Mouse (Mus musculus): ENCODE results near the gene Mpdu1. TPM values are rescaled to one million over a fixed set of nuclear protein-coding genes. Genes with fewer than 3 reads are reported as not detected.
A peak's percentile ranks its signal among the peaks of the same experiment; 100 is the strongest.

The Mpdu1 gene
- polyA plus RNA-seq, 1 experiment from 2014 or later: 58.9 TPM

GRCm38 (mm10) chr11:69686377-69686776 is 23.9 kb upstream of the Mpdu1 start:
- ATAC-seq (ENCODE audit: insufficient number of reproducible peaks, low FRiP score, low TSS enrichment, low read depth): no peak
- H3K27me3 ChIP-seq: no peaks in the 10 kb centered on the region
- WGBS: 12% methylated on average over 4 of the region's 4 CpGs
- no peak overlapping the region for H3K4me3 ChIP-seq
- no peak overlapping the region for H3K9ac ChIP-seq
- no peaks in the 10 kb centered on the region for H3K9me3 ChIP-seq
- H3K36me3 ChIP-seq: no peaks in the 10 kb centered on the region
- H3K27ac ChIP-seq: peak overlapping the region; percentile 94
- H3K4me1 ChIP-seq: peaks cover 50% of the 10 kb centered on the region
- peak overlapping the region; percentile 6; the same call in 1 of the 2 replicates for H3K4me2 ChIP-seq

- no peak for ATAC-seq (ENCODE audit: insufficient number of reproducible peaks, low FRiP score, low TSS enrichment, low read depth)
- H3K36me3 ChIP-seq: no peaks in the 10 kb centered on the region
- H3K4me2 ChIP-seq: peak within 1 kb of the TSS; percentile 6; the same call in 1 of the 2 replicates
- no peaks in the 10 kb centered on the region for H3K9me3 ChIP-seq
- H3K27me3 ChIP-seq: no peaks in the 10 kb centered on the region
- WGBS: 64% methylated on average over 10 of the region's 10 CpGs
- peaks cover 55% of the 10 kb centered on the region for H3K4me1 ChIP-seq
- H3K4me3 ChIP-seq: no peak within 1 kb of the TSS
- peak within 1 kb of the TSS; percentile 94 for H3K27ac ChIP-seq
- 0 out of 2 replicates have a peak within 1 kb of the TSS, but pooled peaks have one; percentile 26 for H3K9ac ChIP-seq
Observed at GRCm38 (mm10) chr11:69685526-69686148, 23.2 kb upstream of the Mpdu1 start, which contains the start of gene Tnfsf13. Gene Tnfsf13 (minus strand): TSS chr11:69685784.

GRCm38 (mm10) chr11:69684936-69685335 is 22.5 kb upstream of the Mpdu1 start:
- WGBS: 83% methylated on average over 6 of the region's 6 CpGs
- no peak for ATAC-seq (ENCODE audit: insufficient number of reproducible peaks, low FRiP score, low TSS enrichment, low read depth)
- H3K27me3 ChIP-seq: no peaks in the 10 kb centered on the region

GRCm38 (mm10) chr11:69684128-69684745 is 21.8 kb upstream of the Mpdu1 start:
- no peak for ATAC-seq (ENCODE audit: insufficient number of reproducible peaks, low FRiP score, low TSS enrichment, low read depth)
- Histone ChIP-seq H3K27ac (peak overlapping the region; percentile 94), H3K4me3 (no peak overlapping the region), H3K4me2 (no peak overlapping the region), H3K27me3 (no peaks in the 10 kb centered on the region), H3K4me1 (peaks cover 68% of the 10 kb centered on the region), H3K9ac (no peak overlapping the region), H3K9me3 (no peaks in the 10 kb centered on the region), H3K36me3 (peaks cover 11% of the 10 kb centered on the region)
- 81% methylated on average over 12 of the region's 12 CpGs for WGBS

More at GRCm38 (mm10) chr11:69684936-69685335, 22.5 kb upstream of the Mpdu1 start:
- H3K36me3 ChIP-seq: peaks cover 6% of the 10 kb centered on the region; the same call in 1 of the 2 replicates
- no peak overlapping the region for H3K9ac ChIP-seq
- peak overlapping the region; percentile 94 for H3K27ac ChIP-seq
- no peak overlapping the region for H3K4me2 ChIP-seq
- no peaks in the 10 kb centered on the region for H3K9me3 ChIP-seq
- H3K4me3 ChIP-seq: no peak overlapping the region
- peaks cover 62% of the 10 kb centered on the region for H3K4me1 ChIP-seq

GRCm38 (mm10) chr11:69683576-69683975 is 21.1 kb upstream of the Mpdu1 start:
- peaks cover 15% of the 10 kb centered on the region for H3K36me3 ChIP-seq
- no peaks in the 10 kb centered on the region for H3K9me3 ChIP-seq
- no peak overlapping the region for H3K4me3 ChIP-seq
- H3K4me2 ChIP-seq: 0 out of 2 replicates have a peak overlapping the region, but pooled peaks have one; percentile 69
- no peak overlapping the region for H3K9ac ChIP-seq
- H3K27me3 ChIP-seq: no peaks in the 10 kb centered on the region
- peaks cover 72% of the 10 kb centered on the region for H3K4me1 ChIP-seq
- H3K27ac ChIP-seq: peak overlapping the region; percentile 94
- ATAC-seq (ENCODE audit: insufficient number of reproducible peaks, low FRiP score, low TSS enrichment, low read depth): no peak
- 71% methylated on average over 7 of the region's 7 CpGs for WGBS

GRCm38 (mm10) chr11:69682840-69683533 is 20.5 kb upstream of the Mpdu1 start:
- Histone ChIP-seq H3K9me3 (no peaks in the 10 kb centered on the region), H3K27ac (peak overlapping the region; percentile 94), H3K9ac (0 out of 2 replicates have a peak overlapping the region, but pooled peaks have one; percentile 4), H3K36me3 (peaks cover 21% of the 10 kb centered on the region), H3K27me3 (no peaks in the 10 kb centered on the region), H3K4me3 (peak overlapping the region; percentile 79), H3K4me2 (peak overlapping the region; percentile 69), H3K4me1 (peaks cover 72% of the 10 kb centered on the region)
- no peak for ATAC-seq (ENCODE audit: insufficient number of reproducible peaks, low FRiP score, low TSS enrichment, low read depth)
- 8% methylated on average over 12 of the region's 12 CpGs for WGBS

GRCm38 (mm10) chr11:69682209-69682839 is 19.9 kb upstream of the Mpdu1 start:
- Histone ChIP-seq H3K4me3 (peak overlapping the region; percentile 79), H3K36me3 (peaks cover 28% of the 10 kb centered on the region), H3K27ac (peak overlapping the region; percentile 94), H3K4me1 (peaks cover 72% of the 10 kb centered on the region), H3K9ac (peak overlapping the region; percentile 85; the same call in 1 of the 2 replicates), H3K9me3 (no peaks in the 10 kb centered on the region), H3K4me2 (peak overlapping the region; percentile 69), H3K27me3 (no peaks in the 10 kb centered on the region)
- WGBS: 22% methylated on average over 24 of the region's 24 CpGs
- ATAC-seq (ENCODE audit: insufficient number of reproducible peaks, low FRiP score, low TSS enrichment, low read depth): no peak

- Histone ChIP-seq H3K4me1 (peaks cover 66% of the 10 kb centered on the region), H3K36me3 (peaks cover 35% of the 10 kb centered on the region), H3K27ac (peak within 1 kb of the TSS; percentile 94), H3K4me3 (peak within 1 kb of the TSS; percentile 79), H3K9me3 (no peaks in the 10 kb centered on the region), H3K4me2 (peak within 1 kb of the TSS; percentile 69), H3K27me3 (no peaks in the 10 kb centered on the region), H3K9ac (peak within 1 kb of the TSS; percentile 85)
- peak; percentile 93 for ATAC-seq (ENCODE audit: insufficient number of reproducible peaks, low FRiP score, low TSS enrichment, low read depth)
- under 1% methylated on average over 80 of the region's 80 CpGs for WGBS
Observed at GRCm38 (mm10) chr11:69681314-69682208, 19.1 kb upstream of the Mpdu1 start, which contains the start of gene Senp3. Gene Senp3 (minus strand): TSS chr11:69682084.

- no peak for ATAC-seq (ENCODE audit: insufficient number of reproducible peaks, low FRiP score, low TSS enrichment, low read depth)
- 88% methylated on average over 30 of the region's 30 CpGs for WGBS
- H3K4me1 ChIP-seq: peaks cover 53% of the 10 kb centered on the region
- H3K36me3 ChIP-seq: peaks cover 48% of the 10 kb centered on the region
- no peak overlapping the region for H3K27ac ChIP-seq
- no peak overlapping the region for H3K9ac ChIP-seq
- H3K9me3 ChIP-seq: no peaks in the 10 kb centered on the region
- no peaks in the 10 kb centered on the region for H3K27me3 ChIP-seq
- peak overlapping the region; percentile 79 for H3K4me3 ChIP-seq
- H3K4me2 ChIP-seq: peak overlapping the region; percentile 69
Observed at GRCm38 (mm10) chr11:69680136-69680855, 17.9 kb upstream of the Mpdu1 start.

GRCm38 (mm10) chr11:69679144-69679543 is 16.7 kb upstream of the Mpdu1 start:
- H3K4me1 ChIP-seq: peaks cover 42% of the 10 kb centered on the region
- ATAC-seq (ENCODE audit: insufficient number of reproducible peaks, low FRiP score, low TSS enrichment, low read depth): no peak
- no peak overlapping the region for H3K9ac ChIP-seq
- H3K4me2 ChIP-seq: no peak overlapping the region
- no CpG with 5 or more reads among the region's 2 CpGs for WGBS
- H3K27ac ChIP-seq: no peak overlapping the region
- no peaks in the 10 kb centered on the region for H3K9me3 ChIP-seq
- peaks cover 59% of the 10 kb centered on the region for H3K36me3 ChIP-seq
- H3K27me3 ChIP-seq: no peaks in the 10 kb centered on the region
- no peak overlapping the region for H3K4me3 ChIP-seq
